Mouse (Mus musculus) natural killer cell, adult 2 months (primary cell): ENCODE results near the gene Fance.
A peak's percentile ranks its signal among the peaks of the same experiment; 100 is the strongest.
"Not testable (repeated sequence)": the region's sequence is repeated elsewhere in the genome, so short reads cannot be mapped to it uniquely, and the experiment has no call there.

Source experiments
- DNase-seq, 2 experiments: peaks; one replicate each; pipeline ENCODE4 v3.0.0; 2022; ENCODE audit warnings: low spot score in 2 of 2

Gene Fance

GRCm38 (mm10) chr17:28349264-28349880, 36.1 kb downstream of the Fance start:
- no peak for DNase-seq

DNA sequence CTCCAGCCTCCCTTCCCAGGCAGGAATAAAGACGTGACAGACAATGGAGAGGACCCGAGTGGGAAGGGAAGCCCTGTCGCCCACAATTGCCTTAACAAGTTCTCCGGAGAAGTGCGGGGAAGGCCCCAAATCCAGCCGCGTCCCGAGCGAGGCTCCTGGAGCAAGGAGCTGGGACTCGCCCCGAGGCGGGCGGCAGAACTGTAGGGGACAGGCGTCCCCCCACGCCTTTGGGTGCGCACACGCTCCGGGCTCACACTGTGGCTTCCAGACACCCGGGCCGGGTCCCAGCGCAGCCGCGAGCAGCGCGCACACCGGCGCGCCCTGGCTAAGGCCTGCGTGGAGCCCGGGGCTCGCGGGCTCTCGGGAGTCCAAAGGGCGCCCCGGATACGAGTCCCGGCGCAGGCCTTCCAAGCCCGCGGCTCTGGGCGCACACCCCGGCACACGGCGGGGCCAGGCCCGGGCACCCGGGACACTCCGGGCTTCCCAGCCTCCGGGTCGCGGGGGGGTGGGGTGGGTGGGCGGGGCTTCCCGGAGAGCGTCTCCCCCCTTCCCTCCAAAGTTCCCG, 36.7 kb downstream of the Fance start:
- DNase-seq, result no peak

DNA sequence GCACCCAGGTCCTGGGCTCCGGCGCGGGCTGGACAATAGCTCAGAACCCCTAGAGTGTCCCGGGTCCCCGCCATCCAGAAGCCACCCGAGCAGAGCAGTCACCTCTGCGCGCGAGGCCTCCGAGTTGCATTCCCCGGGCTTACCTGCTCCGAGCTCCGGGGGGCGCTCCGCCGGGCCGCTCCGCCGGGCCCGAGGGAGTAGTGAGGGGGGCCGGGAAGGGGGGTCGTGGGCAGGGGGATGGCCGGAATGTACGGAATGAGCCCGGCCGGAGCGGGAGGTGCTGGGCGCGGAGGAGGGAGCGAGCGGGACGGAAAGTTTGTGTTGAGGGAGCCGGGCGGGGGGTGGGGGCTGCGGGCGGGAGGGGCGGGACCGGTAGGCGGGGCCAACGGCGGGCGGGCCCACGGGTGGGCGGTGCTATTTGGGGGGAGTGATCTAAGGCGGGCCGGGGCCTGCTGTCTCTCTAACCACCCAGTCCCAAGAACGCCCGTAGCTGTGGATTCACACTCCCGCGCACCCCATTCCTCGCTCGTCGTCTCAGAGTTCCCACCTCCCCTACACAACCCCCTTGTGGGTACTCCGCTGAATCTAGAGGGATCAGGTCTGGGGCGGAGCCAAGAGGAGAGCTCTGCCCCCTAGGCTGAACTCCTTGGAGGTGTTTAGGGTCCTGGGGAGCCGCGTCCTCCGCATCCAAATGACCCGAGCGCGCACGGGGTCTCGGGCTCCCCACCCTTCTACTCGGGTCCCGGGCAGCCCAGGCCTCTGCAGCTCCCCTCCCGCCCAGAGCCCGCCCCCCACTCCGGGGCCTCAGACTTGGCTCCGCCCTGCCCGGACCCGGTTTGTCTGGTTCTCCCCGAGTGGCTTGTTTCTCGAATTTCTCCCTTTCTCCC, 37.4 kb downstream of the Fance start, which contains the start of gene Tead3:
Gene Tead3, minus strand, starts transcription at position 352 of the 887 bp plus-strand sequence.
- DNase-seq, result peak in 1 of 2 experiments; percentile 43

DNA sequence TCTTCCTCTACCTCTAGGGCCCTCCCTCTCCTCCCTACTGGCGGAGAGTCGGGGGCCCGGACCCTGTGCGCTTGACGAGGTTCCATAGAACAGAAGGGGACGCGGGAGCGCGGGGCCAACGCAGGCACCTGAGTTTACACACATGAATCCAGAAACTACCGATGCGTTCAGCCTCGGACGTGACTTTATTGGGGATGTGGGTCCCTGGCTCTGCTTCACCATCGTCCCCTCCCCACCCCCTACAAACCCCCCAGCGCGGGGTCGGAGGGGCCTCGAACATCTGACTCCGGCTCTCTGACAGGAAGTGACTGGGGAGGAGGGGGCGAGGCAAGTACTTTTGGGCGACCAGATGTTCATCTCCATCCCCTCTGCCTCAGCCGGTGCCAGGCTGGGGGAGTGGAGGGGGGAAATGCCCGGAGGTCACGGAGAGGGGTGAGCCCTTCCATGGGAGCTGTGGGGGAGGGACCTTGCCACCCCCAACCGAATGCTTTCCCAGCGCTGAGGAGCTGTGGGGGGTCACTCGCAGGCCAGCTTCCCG, 38.1 kb downstream of the Fance start:
- no peak for DNase-seq

GRCm38 (mm10) chr17:28352018-28352417, 38.7 kb downstream of the Fance start:
- no peak for DNase-seq

GRCm38 (mm10) chr17:28355871-28356270, 42.6 kb downstream of the Fance start:
- no peak for DNase-seq

GRCm38 (mm10) chr17:28358576-28359261, 45.4 kb downstream of the Fance start:
- DNase-seq, result not testable (repeated sequence)

GRCm38 (mm10) chr17:28360531-28361277, 47.4 kb downstream of the Fance start:
- no peak for DNase-seq

- DNase-seq, result no peak
Measured at GRCm38 (mm10) chr17:28361921-28362652, 48.8 kb downstream of the Fance start.

DNA sequence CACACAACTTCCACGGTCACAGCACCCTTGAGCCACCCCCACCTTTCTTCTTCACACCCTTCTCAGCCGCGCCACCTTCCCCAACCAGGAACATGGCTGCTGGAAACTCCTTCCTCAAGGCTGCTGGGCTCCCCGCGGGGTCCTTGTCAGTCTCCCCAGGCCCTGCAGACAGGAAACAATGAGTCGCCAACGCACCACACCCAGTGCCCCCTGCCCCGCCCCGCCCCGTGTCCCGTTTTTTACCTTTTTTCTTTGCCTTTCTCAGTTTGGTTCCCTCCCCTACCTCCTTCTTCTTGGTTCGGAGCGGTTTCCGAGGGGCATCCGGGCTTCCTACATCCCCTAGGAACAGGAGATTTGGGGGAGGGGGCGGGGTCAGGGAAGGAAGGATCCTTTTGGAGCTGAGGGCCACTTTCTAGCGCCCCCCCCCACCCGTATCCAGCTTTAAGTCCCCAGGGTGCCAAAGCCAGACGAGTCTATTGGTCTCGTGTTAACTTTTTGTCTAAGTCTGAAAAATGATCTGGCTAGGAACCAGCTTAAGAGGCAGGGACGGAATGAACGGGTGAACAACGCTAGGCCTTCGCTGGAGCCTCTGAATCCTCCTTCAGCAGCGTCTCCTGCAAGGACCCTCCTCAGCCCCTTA, 49.5 kb downstream of the Fance start:
- DNase-seq, result peak; percentile 32 to 35

DNA sequence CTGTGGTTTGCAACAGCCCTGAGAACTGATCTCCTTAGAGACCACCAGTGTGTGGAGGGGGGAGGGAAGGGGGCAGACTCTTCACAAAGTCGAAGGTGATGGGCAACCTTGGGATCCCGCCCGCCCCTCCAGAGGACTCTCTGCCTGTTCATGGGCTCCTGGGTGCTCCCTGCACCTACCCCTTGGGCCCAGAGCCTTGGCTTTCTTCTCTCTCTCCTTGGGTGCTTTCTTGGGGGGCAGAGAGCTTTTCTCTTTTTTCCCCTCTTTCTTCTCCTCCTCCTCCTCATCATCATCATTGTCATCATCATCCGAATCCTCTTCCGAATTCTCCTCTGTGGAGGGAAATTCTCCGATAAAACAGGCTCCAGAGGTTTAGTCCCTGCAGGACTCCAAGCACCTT, 50.2 kb downstream of the Fance start:
- no peak for DNase-seq

GRCm38 (mm10) chr17:28365122-28365521, 51.8 kb downstream of the Fance start, which contains the start of gene Tulp1:
TSS of gene Tulp1 (minus strand) at chr17:28365222.
- no peak for DNase-seq

DNA sequence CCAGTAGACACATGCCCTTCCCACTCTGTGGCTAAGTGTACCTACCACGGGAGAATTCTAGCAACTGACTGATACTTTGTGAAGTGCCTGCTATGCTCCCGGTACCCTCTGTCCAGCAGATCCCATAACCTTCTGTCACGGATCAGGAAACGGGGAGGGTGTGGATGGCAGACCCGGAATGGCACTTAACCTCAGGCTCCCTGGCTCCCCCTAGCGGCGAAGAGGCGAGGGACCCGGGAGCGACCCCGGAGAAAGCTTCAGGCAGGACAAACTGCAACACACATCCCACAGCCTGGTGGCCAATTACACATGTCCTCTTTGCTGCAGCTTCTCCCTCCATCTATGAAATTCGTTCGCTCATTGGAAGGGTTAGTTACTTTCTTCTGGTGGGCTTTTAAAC, 55.1 kb downstream of the Fance start:
- peak; percentile 55 to 66 for DNase-seq

GRCm38 (mm10) chr17:28369056-28369455, 55.7 kb downstream of the Fance start:
- no peak for DNase-seq

DNA sequence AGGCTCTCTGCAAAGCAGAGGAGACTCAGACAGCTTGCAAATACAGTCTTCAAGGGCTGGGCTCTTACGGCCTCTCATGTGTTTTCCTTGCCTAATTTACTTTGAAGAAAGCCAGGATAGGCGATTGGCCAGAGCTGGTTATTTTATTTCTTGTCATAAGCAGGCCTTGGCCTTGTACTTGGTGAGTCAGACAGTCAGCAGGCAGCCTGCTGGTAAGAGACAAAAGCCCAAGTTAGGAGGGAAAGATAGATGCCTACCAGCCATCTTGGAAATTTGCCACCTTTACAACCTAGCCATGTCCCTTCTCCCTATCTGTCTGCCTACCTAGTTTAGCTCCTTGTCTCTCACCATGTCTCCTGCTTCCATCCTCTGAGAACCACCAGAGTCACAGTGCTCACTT, 58.0 kb downstream of the Fance start:
- no peak for DNase-seq

DNA sequence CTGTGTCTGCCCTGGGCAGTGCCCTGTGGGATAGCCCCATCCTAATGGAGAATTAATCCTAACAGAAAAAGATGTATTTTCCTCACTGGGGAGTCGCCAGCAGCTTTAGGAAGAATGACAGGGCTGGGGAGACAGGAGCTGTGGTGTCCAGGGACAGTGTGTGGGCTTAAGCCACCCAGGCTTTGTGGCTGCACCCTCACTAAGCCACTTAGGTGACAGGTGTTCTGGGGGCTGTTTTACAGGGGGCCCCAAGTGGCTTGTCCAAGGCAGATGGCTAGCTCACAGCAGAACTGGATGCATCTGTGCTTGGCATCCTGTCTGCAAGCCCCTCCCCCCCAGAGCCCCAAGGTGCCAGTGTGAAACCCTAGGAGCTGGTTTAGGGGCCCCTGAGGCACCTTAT, 58.6 kb downstream of the Fance start:
- DNase-seq, result no peak

GRCm38 (mm10) chr17:28373821-28374220, 60.5 kb downstream of the Fance start:
- peak; percentile 34 to 47 for DNase-seq

GRCm38 (mm10) chr17:28374494-28374893, 61.2 kb downstream of the Fance start:
- no peak for DNase-seq

DNA sequence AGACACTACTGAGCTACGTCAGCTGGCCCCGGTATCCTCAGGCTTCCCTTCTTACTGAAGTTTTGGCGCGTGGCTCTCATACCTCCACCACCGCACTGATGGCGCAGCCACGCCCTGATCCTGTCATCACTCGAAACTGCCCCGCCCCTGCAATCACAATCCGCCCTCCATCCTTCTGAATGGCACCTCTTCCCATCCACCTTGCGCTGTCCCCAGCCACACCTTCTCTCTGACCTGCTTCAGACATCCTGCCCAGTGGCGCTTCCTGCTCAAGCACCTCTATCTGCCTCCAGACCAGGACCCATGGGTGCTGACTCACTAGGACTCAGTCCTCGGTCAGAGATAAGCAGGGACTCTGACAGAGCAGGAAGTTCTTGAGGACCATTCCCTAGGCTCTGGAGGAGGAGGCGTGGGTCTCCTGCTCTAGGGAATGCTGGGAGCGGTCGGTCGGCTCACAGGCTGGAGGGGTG, 62.3 kb downstream of the Fance start:
- DNase-seq, result peak; percentile 26 to 28
